Mouse (Mus musculus): ENCODE data around the gene Ide.
A peak's percentile ranks its signal among the peaks of the same experiment; 100 is the strongest.

Ide gene

GRCm38 (mm10) chr19:37333357-37333756, 4.3 kb downstream of the Ide start:
- no peak for DNase-seq (ENCODE audit: low spot score)

- DNase-seq (ENCODE audit: low spot score), result no peak
These were observed 4.9 kb downstream of the Ide start for GRCm38 (mm10) chr19:37332726-37333125.

- DNase-seq (ENCODE audit: low spot score), result no peak
These were observed 10.4 kb downstream of the Ide start for GRCm38 (mm10) chr19:37327216-37327615.

GRCm38 (mm10) chr19:37323566-37323965, 14.1 kb downstream of the Ide start:
- DNase-seq (ENCODE audit: low spot score), result no peak

- DNase-seq (ENCODE audit: low spot score), result peak; percentile 23
These were observed 16.6 kb downstream of the Ide start for GRCm38 (mm10) chr19:37320802-37321619.

GRCm38 (mm10) chr19:37317359-37317758, 20.3 kb downstream of the Ide start:
- DNase-seq (ENCODE audit: low spot score), result no peak

- peak; percentile 55 for DNase-seq (ENCODE audit: low spot score)
These were observed 22.6 kb downstream of the Ide start for GRCm38 (mm10) chr19:37315091-37315490.

- DNase-seq (ENCODE audit: low spot score), result no peak
These were observed 26.2 kb downstream of the Ide start for GRCm38 (mm10) chr19:37311426-37311825.

GRCm38 (mm10) chr19:37310133-37310532, 27.5 kb downstream of the Ide start:
- DNase-seq (ENCODE audit: low spot score), result no peak

- no peak for DNase-seq (ENCODE audit: low spot score)
These were observed 28.7 kb downstream of the Ide start for GRCm38 (mm10) chr19:37308941-37309340.

- DNase-seq (ENCODE audit: low spot score), result no peak
These were observed 29.7 kb downstream of the Ide start for GRCm38 (mm10) chr19:37307826-37308545.

GRCm38 (mm10) chr19:37306176-37306575, 31.5 kb downstream of the Ide start:
- DNase-seq (ENCODE audit: low spot score), result no peak

GRCm38 (mm10) chr19:37304866-37305265, 32.8 kb downstream of the Ide start:
- DNase-seq (ENCODE audit: low spot score), result no peak

GRCm38 (mm10) chr19:37304006-37304405, 33.6 kb downstream of the Ide start:
- no peak for DNase-seq (ENCODE audit: low spot score)

GRCm38 (mm10) chr19:37301733-37302132, 35.9 kb downstream of the Ide start:
- DNase-seq (ENCODE audit: low spot score), result no peak

- no peak for DNase-seq (ENCODE audit: low spot score)
These were observed 46.0 kb downstream of the Ide start for GRCm38 (mm10) chr19:37291676-37292075.

- DNase-seq (ENCODE audit: low spot score), result no peak
These were observed 46.7 kb downstream of the Ide start for GRCm38 (mm10) chr19:37290906-37291305.

- no peak for DNase-seq (ENCODE audit: low spot score)
These were observed 52.9 kb downstream of the Ide start for GRCm38 (mm10) chr19:37284775-37285174.

- DNase-seq (ENCODE audit: low spot score), result no peak
These were observed 54.5 kb downstream of the Ide start for GRCm38 (mm10) chr19:37283166-37283565.

- no peak for DNase-seq (ENCODE audit: low spot score)
These were observed 55.9 kb downstream of the Ide start for GRCm38 (mm10) chr19:37281710-37282109.

GRCm38 (mm10) chr19:37279194-37279593, 58.5 kb downstream of the Ide start:
- DNase-seq (ENCODE audit: low spot score), result no peak

- no peak for DNase-seq (ENCODE audit: low spot score)
These were observed 62.1 kb downstream of the Ide start for GRCm38 (mm10) chr19:37275555-37275954.

- DNase-seq (ENCODE audit: low spot score), result no peak
These were observed 68.5 kb downstream of the Ide start for GRCm38 (mm10) chr19:37269106-37269505.
